Mouse (Mus musculus) megakaryocyte, embryonic 14.5 days (primary cell): ENCODE measurements around the gene Noa1.

Experiments used
- FLI1 ChIP-seq: IDR thresholded peaks from 2 replicates; pipeline ENCODE4 v1.6.1; 2012; ENCODE audit warnings: low read length, inconsistent platforms, mixed read lengths
- GATA1 ChIP-seq: IDR thresholded peaks from 3 replicates; pipeline ENCODE4 v1.6.1; 2012; ENCODE audit warnings: mixed read lengths, low read length, inconsistent platforms, borderline replicate concordance

GRCm38 (mm10) chr5:77309924-77310772 is at the start of gene Noa1, which contains the start of gene Polr2b:
- TF ChIP-seq GATA1, result no peak
- TF ChIP-seq FLI1, result no peak
